Mouse (Mus musculus): ENCODE results near the gene Plcxd2. TPM values are rescaled to one million over a fixed set of nuclear protein-coding genes. Genes with fewer than 3 reads are reported as not detected.

The Plcxd2 gene
- 1.5 and 1.6 TPM in 2 replicates for polyA plus RNA-seq (2016; fragmentation: Nextera tagmentation; extraction: Ambion mirVana)

DNA sequence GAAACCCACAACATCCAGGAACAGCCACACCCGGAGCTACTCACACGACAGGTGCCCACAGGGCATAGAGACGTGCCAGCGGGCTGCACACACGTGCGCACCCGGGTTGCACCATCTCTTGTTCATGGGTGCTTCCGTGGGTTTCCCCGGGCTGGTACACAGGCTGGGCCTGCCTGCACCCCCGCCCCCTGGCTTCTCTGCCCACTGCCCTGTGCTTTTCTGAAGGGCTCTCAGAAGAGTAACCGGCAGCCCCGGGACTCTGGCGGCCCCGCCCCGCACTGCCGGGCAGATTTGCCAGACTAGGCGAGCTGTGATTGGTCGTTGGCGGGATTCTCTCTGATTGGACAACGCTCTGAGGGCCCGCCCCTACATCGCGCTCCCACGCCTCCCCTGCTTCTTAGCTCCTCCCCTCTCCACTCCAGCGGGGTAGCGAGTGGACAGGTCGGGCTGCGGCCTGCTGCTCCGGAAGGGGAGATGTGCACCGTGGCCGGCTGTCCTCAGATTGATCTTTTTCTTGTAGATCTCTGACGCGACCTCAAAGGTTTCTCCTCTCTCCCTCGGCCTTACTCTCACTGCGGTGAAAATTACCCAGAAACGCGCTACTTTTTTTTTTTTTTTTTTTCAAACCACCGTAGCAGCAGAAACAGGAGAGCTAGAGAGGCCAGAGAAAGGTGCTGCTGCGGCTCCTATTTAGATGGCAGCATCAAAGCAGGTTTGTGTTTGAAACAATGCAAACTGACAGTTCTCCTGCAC lies at the start of gene Plcxd2:
TSS of gene Plcxd2 (minus strand) at position 66 of the 753 bp plus-strand sequence.
- peak; percentile 98 for ATAC-seq (ENCODE audit: insufficient number of reproducible peaks, insufficient read depth, low FRiP score, low TSS enrichment, low read depth)
- under 1% methylated on average over 39 of the region's 39 CpGs for WGBS
- Histone ChIP-seq H3K4me3 (replicated peaks) (peak within 1 kb of the TSS; percentile 63), H3K4me1 (replicated peaks) (peaks cover 12% of the 10 kb centered on the region), H3K9me3 (no peaks in the 10 kb centered on the region), H3K9ac (replicated peaks) (peak within 1 kb of the TSS; percentile 67), H3K4me2 (peak within 1 kb of the TSS; percentile 93), H3K27ac (peak within 1 kb of the TSS; percentile 72), H3K36me3 (no peaks in the 10 kb centered on the region), H3K27me3 (peaks cover 6% of the 10 kb centered on the region)

DNA sequence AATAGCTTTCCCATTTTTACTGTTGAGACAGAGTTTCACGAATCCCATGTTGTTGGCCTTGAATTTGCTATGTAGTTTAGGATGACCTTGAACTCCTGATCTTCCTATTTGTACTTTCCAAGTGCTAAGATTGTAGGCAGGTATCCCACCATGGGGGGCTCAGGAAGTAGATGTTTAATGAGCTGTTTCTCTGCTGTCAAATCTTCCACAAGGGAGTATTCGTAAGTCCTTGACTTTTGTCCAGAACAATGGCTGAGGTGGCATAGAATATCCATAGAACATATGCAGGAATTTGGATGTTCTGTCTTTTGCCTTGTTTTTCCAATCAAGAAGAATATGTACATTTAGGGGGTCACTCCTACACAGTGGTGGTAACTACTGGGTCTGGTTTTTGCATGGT lies 36.9 kb upstream of the Plcxd2 start:
- 83% methylated on average over 2 of the region's 2 CpGs for WGBS

DNA sequence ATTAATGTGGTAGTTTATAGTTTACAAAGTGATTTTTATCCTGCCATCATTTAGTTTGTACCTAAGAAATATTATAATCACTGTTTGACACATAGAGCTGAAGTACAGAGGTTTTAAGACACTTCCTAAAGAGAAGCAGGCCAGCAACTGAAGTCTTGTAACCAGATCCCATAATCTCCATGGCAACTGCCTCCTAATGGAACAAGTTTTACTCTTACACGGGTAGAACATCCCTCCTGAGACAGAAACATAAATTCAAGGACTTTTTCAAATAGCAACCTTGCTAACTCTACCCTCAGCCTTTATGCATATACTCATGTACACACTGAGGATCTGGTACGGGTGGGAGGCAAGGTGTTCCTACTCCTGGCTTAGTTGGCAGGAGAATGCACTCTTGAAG lies 26.2 kb upstream of the Plcxd2 start:
- Histone ChIP-seq H3K36me3 (no peaks in the 10 kb centered on the region), H3K27ac (no peak overlapping the region), H3K9ac (replicated peaks) (no peak overlapping the region), H3K4me2 (no peak overlapping the region), H3K9me3 (no peaks in the 10 kb centered on the region), H3K4me3 (replicated peaks) (no peak overlapping the region), H3K4me1 (replicated peaks) (no peaks in the 10 kb centered on the region), H3K27me3 (no peaks in the 10 kb centered on the region)
- WGBS = 41% methylated on average over 2 of the region's 2 CpGs
- no peak for ATAC-seq (ENCODE audit: insufficient number of reproducible peaks, insufficient read depth, low FRiP score, low TSS enrichment, low read depth)

More for the DNA sequence above, 36.9 kb upstream of the Plcxd2 start:
- Histone ChIP-seq H3K4me1 (replicated peaks) (no peaks in the 10 kb centered on the region), H3K27me3 (no peaks in the 10 kb centered on the region), H3K4me2 (no peak overlapping the region), H3K4me3 (replicated peaks) (no peak overlapping the region), H3K9ac (replicated peaks) (no peak overlapping the region), H3K9me3 (no peaks in the 10 kb centered on the region), H3K36me3 (no peaks in the 10 kb centered on the region), H3K27ac (no peak overlapping the region)
- ATAC-seq (ENCODE audit: insufficient number of reproducible peaks, insufficient read depth, low FRiP score, low TSS enrichment, low read depth) = no peak

DNA sequence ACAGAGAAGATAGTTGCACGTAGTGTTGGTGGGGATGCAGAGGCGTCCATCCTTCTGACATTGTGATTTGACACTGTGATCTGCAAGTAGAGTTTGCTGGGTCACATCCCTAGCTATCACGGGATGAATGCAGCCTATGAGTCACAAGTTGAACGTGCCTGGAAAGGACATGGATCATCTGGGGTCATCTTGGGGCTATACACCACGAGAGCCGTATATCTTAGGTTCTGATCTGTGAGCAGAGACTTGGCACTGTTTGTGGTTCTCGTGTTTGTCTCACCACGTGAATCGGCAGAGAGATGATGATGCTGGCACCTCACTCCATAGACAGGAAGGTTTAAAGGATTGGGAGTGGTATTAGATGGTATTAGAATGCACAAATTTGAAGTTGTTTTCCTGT lies 23.9 kb upstream of the Plcxd2 start:
- no peak overlapping the region for H3K4me2 ChIP-seq
- H3K27me3 ChIP-seq = no peaks in the 10 kb centered on the region
- no peak overlapping the region for H3K4me3 ChIP-seq (replicated peaks)
- 82% methylated on average over 9 of the region's 9 CpGs for WGBS
- H3K4me1 ChIP-seq (replicated peaks) = no peaks in the 10 kb centered on the region
- no peak for ATAC-seq (ENCODE audit: insufficient number of reproducible peaks, insufficient read depth, low FRiP score, low TSS enrichment, low read depth)
- H3K9me3 ChIP-seq = no peaks in the 10 kb centered on the region
- H3K27ac ChIP-seq = no peak overlapping the region
- no peak overlapping the region for H3K9ac ChIP-seq (replicated peaks)
- H3K36me3 ChIP-seq = no peaks in the 10 kb centered on the region

DNA sequence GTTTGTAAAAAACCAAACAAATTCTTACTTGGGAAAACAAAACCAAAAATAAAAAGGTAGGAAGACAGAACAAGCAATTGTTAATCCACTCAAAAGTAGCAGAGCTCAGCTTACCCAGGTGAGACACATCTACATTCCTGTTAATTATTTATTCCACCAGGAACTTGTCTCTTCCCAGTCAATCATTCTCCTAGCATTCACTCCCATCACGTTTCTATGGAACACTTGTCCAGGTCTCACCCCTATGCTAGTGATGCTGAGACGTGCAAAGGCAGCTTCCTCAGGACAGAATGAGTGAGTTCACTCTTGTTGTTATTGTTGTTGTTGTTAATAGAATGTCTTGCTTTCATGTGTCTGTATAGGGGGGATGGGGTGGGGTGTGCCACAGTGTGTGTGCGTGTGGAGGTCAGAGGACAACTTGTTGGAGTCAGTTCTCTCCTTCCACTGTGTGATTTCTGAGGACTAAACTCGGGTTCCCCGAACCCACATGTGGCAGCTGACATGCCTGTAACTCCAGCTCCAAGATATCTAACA lies 13.0 kb upstream of the Plcxd2 start:
- H3K27me3 ChIP-seq = no peaks in the 10 kb centered on the region
- no peaks in the 10 kb centered on the region for H3K36me3 ChIP-seq
- H3K9ac ChIP-seq (replicated peaks) = no peak overlapping the region
- H3K4me2 ChIP-seq = no peak overlapping the region
- 76% methylated on average over 5 of the region's 5 CpGs for WGBS
- ATAC-seq (ENCODE audit: insufficient number of reproducible peaks, insufficient read depth, low FRiP score, low TSS enrichment, low read depth) = no peak
- H3K9me3 ChIP-seq = no peaks in the 10 kb centered on the region
- H3K4me3 ChIP-seq (replicated peaks) = no peak overlapping the region
- 0 out of 2 replicates have a peak, but pooled peaks cover 3% of the 10 kb centered on the region for H3K4me1 ChIP-seq (replicated peaks)
- H3K27ac ChIP-seq = no peak overlapping the region

DNA sequence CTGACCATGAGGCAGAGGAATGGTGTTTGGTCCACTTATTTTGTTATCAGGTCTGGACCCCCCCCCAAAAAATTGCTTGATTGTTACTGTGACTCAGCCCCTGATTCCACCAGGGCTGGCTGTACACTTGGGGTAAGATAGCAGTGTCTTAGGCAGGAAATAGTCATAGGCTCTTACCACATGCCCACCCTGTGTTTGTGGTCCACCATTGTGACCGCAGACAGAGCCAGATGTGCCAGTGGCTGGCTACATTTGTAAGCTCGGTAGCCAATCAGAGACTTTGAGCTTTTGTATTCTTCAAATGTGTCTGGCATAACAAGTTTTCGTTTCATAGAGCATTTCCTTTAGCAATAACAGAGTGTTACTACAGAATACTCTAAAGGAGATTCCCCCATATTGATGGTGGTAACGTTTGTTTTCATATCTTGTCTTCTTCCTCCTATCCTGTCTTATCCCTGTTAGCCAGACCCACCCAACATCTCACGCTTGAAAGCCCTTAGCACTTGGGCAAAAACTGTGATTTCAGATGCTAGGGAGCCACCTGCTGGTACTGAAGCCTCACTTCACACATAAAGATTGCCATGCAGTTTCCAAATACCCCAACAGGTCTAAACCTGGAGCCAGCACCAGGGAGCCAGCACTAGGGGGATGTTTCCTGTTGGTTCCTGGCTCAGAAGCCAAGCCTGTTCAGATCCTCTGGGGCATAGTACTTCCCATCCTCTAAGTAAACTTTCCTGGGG lies 12.3 kb upstream of the Plcxd2 start:
- WGBS = 47% methylated on average over 5 of the region's 5 CpGs
- ATAC-seq (ENCODE audit: insufficient number of reproducible peaks, insufficient read depth, low FRiP score, low TSS enrichment, low read depth) = peak; percentile 70; the same call in 1 of the 2 replicates
- H3K27ac ChIP-seq = no peak overlapping the region
- H3K4me3 ChIP-seq (replicated peaks) = no peak overlapping the region
- H3K27me3 ChIP-seq = no peaks in the 10 kb centered on the region
- no peak overlapping the region for H3K4me2 ChIP-seq
- H3K4me1 ChIP-seq (replicated peaks) = 0 out of 2 replicates have a peak, but pooled peaks cover 3% of the 10 kb centered on the region
- no peaks in the 10 kb centered on the region for H3K36me3 ChIP-seq
- no peaks in the 10 kb centered on the region for H3K9me3 ChIP-seq
- H3K9ac ChIP-seq (replicated peaks) = no peak overlapping the region

DNA sequence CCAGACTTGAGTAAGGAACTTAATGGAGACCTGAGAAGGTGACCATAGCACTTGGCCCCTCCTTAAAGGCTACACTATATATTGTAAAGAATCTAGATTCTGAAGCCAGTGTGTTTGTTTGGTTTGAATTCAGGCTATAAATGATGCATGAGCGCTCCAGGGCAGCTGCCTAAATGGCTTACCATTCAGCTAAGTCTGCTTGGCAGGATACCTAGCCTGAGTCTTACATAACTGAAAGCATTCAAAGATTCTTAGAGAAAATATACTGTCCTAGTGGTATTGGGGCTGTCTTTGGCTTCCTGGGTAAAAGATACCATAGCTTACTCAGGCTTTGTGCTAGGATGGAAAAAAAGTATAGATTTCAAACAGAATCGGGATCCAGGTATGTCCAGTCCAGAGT lies 11.3 kb upstream of the Plcxd2 start:
- ATAC-seq (ENCODE audit: insufficient number of reproducible peaks, insufficient read depth, low FRiP score, low TSS enrichment, low read depth) = no peak
- Histone ChIP-seq H3K4me3 (replicated peaks) (no peak overlapping the region), H3K36me3 (no peaks in the 10 kb centered on the region), H3K9ac (replicated peaks) (no peak overlapping the region), H3K9me3 (no peaks in the 10 kb centered on the region), H3K27me3 (no peaks in the 10 kb centered on the region), H3K27ac (no peak overlapping the region), H3K4me2 (no peak overlapping the region), H3K4me1 (replicated peaks) (0 out of 2 replicates have a peak, but pooled peaks cover 3% of the 10 kb centered on the region)
- WGBS = 76% methylated on average over 2 of the region's 2 CpGs

DNA sequence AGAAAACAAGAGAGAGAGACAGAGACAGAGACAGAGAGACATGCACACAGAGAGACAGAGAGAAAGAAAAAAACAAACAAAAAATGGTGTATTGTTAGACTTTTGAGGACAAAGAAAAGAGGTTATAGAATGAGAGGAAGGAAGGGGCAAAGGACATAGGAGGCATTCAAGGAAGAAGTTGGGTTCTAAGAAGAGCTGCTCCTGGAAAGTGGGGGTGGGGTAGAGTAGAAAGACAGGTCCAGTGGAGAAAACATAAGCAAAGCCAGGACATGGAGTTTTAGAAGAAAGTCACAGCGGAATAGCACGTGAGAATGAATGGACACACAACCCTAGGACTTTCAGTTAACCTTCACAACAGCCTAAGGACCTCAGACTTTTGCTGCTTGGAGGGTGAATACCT lies 10.4 kb upstream of the Plcxd2 start:
- Histone ChIP-seq H3K4me2 (no peak overlapping the region), H3K4me1 (replicated peaks) (0 out of 2 replicates have a peak, but pooled peaks cover 3% of the 10 kb centered on the region), H3K9me3 (no peaks in the 10 kb centered on the region), H3K27me3 (no peaks in the 10 kb centered on the region), H3K9ac (replicated peaks) (no peak overlapping the region), H3K4me3 (replicated peaks) (no peak overlapping the region), H3K36me3 (no peaks in the 10 kb centered on the region), H3K27ac (no peak overlapping the region)
- 78% methylated on average over 2 of the region's 2 CpGs for WGBS
- no peak for ATAC-seq (ENCODE audit: insufficient number of reproducible peaks, insufficient read depth, low FRiP score, low TSS enrichment, low read depth)

DNA sequence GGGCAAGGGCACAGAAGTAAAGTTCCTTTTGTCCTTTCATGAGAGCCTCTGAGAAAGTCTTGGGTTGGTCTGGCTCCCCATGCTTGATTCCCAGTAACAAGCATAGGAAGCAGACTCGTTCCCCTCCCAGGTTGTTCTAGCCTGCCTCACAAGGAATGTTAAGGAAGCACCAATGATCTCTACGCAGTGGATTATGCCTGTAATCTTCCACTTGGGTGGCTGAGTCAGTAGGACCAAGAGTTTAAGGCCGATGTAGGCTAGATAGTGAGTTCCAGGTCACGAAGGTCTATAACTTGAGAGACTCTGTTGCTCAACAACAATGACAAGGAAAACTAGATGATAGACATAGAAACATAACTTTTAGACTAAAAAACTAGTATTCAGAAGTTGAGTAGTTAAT lies 9.8 kb upstream of the Plcxd2 start:
- no peak for ATAC-seq (ENCODE audit: insufficient number of reproducible peaks, insufficient read depth, low FRiP score, low TSS enrichment, low read depth)
- Histone ChIP-seq H3K27ac (no peak overlapping the region), H3K4me1 (replicated peaks) (0 out of 2 replicates have a peak, but pooled peaks cover 3% of the 10 kb centered on the region), H3K9me3 (no peaks in the 10 kb centered on the region), H3K4me3 (replicated peaks) (no peak overlapping the region), H3K36me3 (no peaks in the 10 kb centered on the region), H3K9ac (replicated peaks) (no peak overlapping the region), H3K4me2 (no peak overlapping the region), H3K27me3 (no peaks in the 10 kb centered on the region)
- 84% methylated on average over 4 of the region's 4 CpGs for WGBS

DNA sequence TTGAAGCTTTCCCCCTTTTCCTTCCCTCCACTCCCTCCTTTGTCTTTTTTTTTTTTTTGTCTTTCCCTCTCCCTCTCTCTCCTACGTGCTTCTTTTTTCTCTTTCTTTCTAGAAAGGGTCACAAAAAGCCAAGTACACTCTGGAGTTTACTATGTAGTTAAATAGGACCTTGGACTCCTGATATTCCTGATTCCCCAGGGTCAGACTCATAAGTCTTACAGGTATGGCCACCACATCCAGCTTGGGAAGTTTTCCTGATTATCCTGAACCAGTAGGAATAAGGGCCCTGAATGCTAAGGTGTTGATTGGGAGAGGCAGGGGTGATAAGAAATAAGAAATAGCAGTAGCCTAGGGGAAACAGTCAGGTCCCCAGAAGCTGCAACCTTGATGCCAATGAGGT lies 9.3 kb upstream of the Plcxd2 start:
- Histone ChIP-seq H3K27me3 (no peaks in the 10 kb centered on the region), H3K4me1 (replicated peaks) (0 out of 2 replicates have a peak, but pooled peaks cover 3% of the 10 kb centered on the region), H3K9me3 (no peaks in the 10 kb centered on the region), H3K36me3 (no peaks in the 10 kb centered on the region), H3K9ac (replicated peaks) (no peak overlapping the region), H3K27ac (no peak overlapping the region), H3K4me2 (no peak overlapping the region), H3K4me3 (replicated peaks) (no peak overlapping the region)
- no peak for ATAC-seq (ENCODE audit: insufficient number of reproducible peaks, insufficient read depth, low FRiP score, low TSS enrichment, low read depth)
- 70% methylated on average over 1 of the region's 1 CpGs for WGBS

DNA sequence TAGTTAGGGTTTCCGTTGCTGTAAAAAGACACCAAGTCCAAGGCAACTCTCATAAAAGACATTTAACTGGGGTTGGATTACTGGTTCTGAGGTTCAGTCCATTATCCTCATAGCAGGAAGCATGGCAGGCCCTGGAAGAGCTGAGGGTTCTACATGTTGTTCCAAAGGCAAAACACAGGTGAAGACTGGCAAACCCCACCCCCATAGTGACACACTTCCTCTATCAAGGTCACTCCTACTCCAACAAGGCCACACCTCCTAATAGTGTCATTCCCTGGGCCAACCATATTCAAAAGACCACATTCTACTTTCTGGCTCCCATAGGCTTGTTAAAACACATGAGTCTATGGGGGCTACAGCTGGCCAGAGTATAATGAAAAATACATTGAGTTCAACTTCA lies 1.7 kb upstream of the Plcxd2 start:
- H3K9ac ChIP-seq (replicated peaks) = no peak overlapping the region

More for the DNA sequence above, 1.7 kb upstream of the Plcxd2 start:
- Histone ChIP-seq H3K36me3 (no peaks in the 10 kb centered on the region), H3K4me1 (replicated peaks) (peaks cover 12% of the 10 kb centered on the region), H3K27ac (no peak overlapping the region), H3K4me2 (no peak overlapping the region), H3K9me3 (no peaks in the 10 kb centered on the region), H3K4me3 (replicated peaks) (no peak overlapping the region), H3K27me3 (peaks cover 6% of the 10 kb centered on the region)
- WGBS = 33% methylated on average over 1 of the region's 1 CpGs
- no peak for ATAC-seq (ENCODE audit: insufficient number of reproducible peaks, insufficient read depth, low FRiP score, low TSS enrichment, low read depth)

All from limb, embryonic 12.5 days (tissue).